Mouse (Mus musculus) ES-E14 (cell line): ENCODE measurements around the gene H1foo. TPM values are rescaled to one million over a fixed set of nuclear protein-coding genes. Genes with fewer than 3 reads are reported as not detected.

ENCODE experiments used
- DNase-seq: peaks from one replicate; pipeline ENCODE4 v3.0.0-alpha.2; 2013; ENCODE audit warnings: low read depth, low spot score
- H3K27ac ChIP-seq: 2 replicates; pipeline ENCODE4 v1.5.1; 2012; ENCODE audit warnings: low read depth, mild to moderate bottlenecking, low read length, moderate library complexity, mixed read lengths; ENCODE audit not compliant: poor library complexity, insufficient read depth, severe bottlenecking
- H3K36me3 ChIP-seq: 2 replicates; pipeline ENCODE4 v1.6.1; 2012; ENCODE audit warnings: mild to moderate bottlenecking, low read length, moderate library complexity, mixed read lengths; ENCODE audit not compliant: control insufficient read depth, poor library complexity, insufficient read depth, severe bottlenecking
- H3K4me1 ChIP-seq, 2 experiments: fragments of 150-350 bp in 1 of 2; sonication (generic) in 1 of 2; 2 replicates each; pipeline ENCODE4 v1.6.1; 2012; ENCODE audit warnings: low read length in 2 of 2, mild to moderate bottlenecking in 1 of 2, mixed read lengths in 1 of 2; ENCODE audit not compliant: control insufficient read depth in 2 of 2, insufficient read depth in 2 of 2, poor library complexity in 1 of 2
- H3K4me3 ChIP-seq, 2 experiments: fragments of 150-350 bp in 1 of 2; sonication (generic) in 1 of 2; 2 replicates each; pipeline ENCODE4 v1.5.1; 2012; ENCODE audit warnings: low read length in 2 of 2, low read depth in 1 of 2, mild to moderate bottlenecking in 1 of 2, mixed read lengths in 1 of 2; ENCODE audit not compliant: insufficient read depth in 1 of 2, poor library complexity in 1 of 2, severe bottlenecking in 1 of 2
- H3K9ac ChIP-seq: 2 replicates; pipeline ENCODE4 v1.6.1; 2012; ENCODE audit warnings: low read depth, mild to moderate bottlenecking, low read length, mixed read lengths; ENCODE audit not compliant: poor library complexity, insufficient read depth, severe bottlenecking
- H3K9me3 ChIP-seq: fragments of 150-350 bp; sonication (generic); 2 replicates; pipeline ENCODE4 v1.6.1; 2012; ENCODE audit warnings: low read depth, mild to moderate bottlenecking, low read length; ENCODE audit not compliant: control insufficient read depth, insufficient read depth
- CHD2 ChIP-seq: IDR thresholded peaks from 2 replicates; pipeline ENCODE4 v1.6.1; 2014; ENCODE audit warnings: mild to moderate bottlenecking, low read depth, low read length, inconsistent platforms
- HCFC1 ChIP-seq: IDR thresholded peaks from 2 replicates; pipeline ENCODE4 v1.6.1; 2012; ENCODE audit warnings: low read length, inconsistent platforms, borderline replicate concordance; ENCODE audit not compliant: insufficient read depth
- MAFK ChIP-seq: IDR thresholded peaks from 2 replicates; pipeline ENCODE4 v1.6.1; 2014; ENCODE audit warnings: mild to moderate bottlenecking, low read depth, low read length, inconsistent platforms; ENCODE audit not compliant: insufficient read depth
- ZC3H11A ChIP-seq: IDR thresholded peaks from 2 replicates; pipeline ENCODE4 v1.6.1; 2012; ENCODE audit warnings: low read depth, mild to moderate bottlenecking, inconsistent platforms, low read length, borderline replicate concordance
- ZNF384 ChIP-seq: IDR thresholded peaks from 2 replicates; pipeline ENCODE4 v1.6.1; 2012; ENCODE audit warnings: low read depth, low read length, inconsistent platforms
- in situ Hi-C, 2 experiments: fragments of 600-800 bp; cut with MboI; formaldehyde crosslinking; loops; one replicate each; pipeline ENCODE4 v1.15.1; 2025; ENCODE audit warnings: low sequenced_read_pairs in 2 of 2, inconsistent platforms in 1 of 2; ENCODE audit not compliant: unreplicated experiment in 2 of 2
- total RNA-seq: library from RNA; depleted of rRNA; stranded (reverse); fragments of 300-350 nt; gene quantifications from 2 replicates; pipeline ENCODE4 v1.2.3, GENCODE M21; 2012

H1foo gene
- total RNA-seq, 1 experiment: not detected

GRCm38 (mm10) chr6:115916611-115917010 is 28.1 kb upstream of the H1foo start:
- no peak overlapping the region for H3K27ac ChIP-seq
- TF ChIP-seq HCFC1 (no peak), ZC3H11A (no peak), MAFK (no peak), ZNF384 (no peak), CHD2 (no peak)
- H3K9ac ChIP-seq: no peak overlapping the region
- no peak for DNase-seq
- H3K9me3 ChIP-seq: no peaks in the 10 kb centered on the region
- H3K36me3 ChIP-seq: no peaks in the 10 kb centered on the region
- in situ Hi-C loops: no loop called here
- no peaks in the 10 kb centered on the region; a peak in 1 of 4 replicates for H3K4me1 ChIP-seq
- no peak overlapping the region for H3K4me3 ChIP-seq

- Histone ChIP-seq H3K36me3 (no peaks in the 10 kb centered on the region), H3K4me3 (no peak overlapping the region), H3K4me1 (no peaks in the 10 kb centered on the region; a peak in 1 of 4 replicates), H3K27ac (no peak overlapping the region), H3K9ac (no peak overlapping the region), H3K9me3 (no peaks in the 10 kb centered on the region)
- no peak for DNase-seq
- TF ChIP-seq HCFC1 (no peak), MAFK (no peak), ZC3H11A (no peak), CHD2 (no peak)
- in situ Hi-C loops: no loop called here
Observed at GRCm38 (mm10) chr6:115918615-115919014, 26.1 kb upstream of the H1foo start.

GRCm38 (mm10) chr6:115919876-115920275 is 24.9 kb upstream of the H1foo start:
- in situ Hi-C loops: no loop called here
- Histone ChIP-seq H3K9ac (no peak overlapping the region), H3K4me1 (no peaks in the 10 kb centered on the region; a peak in 2 of 4 replicates), H3K36me3 (no peaks in the 10 kb centered on the region), H3K27ac (no peak overlapping the region), H3K9me3 (no peaks in the 10 kb centered on the region), H3K4me3 (no peak overlapping the region)
- no peak for TF ChIP-seq MAFK
- no peak for TF ChIP-seq HCFC1
- no peak for TF ChIP-seq ZNF384
- no peak for TF ChIP-seq ZC3H11A
- TF ChIP-seq CHD2: no peak
- no peak for DNase-seq

GRCm38 (mm10) chr6:115924829-115925228 is 19.9 kb upstream of the H1foo start:
- Histone ChIP-seq H3K27ac (no peak overlapping the region), H3K9ac (no peak overlapping the region), H3K4me1 (no peaks in the 10 kb centered on the region; a peak in 1 of 4 replicates), H3K4me3 (no peak overlapping the region), H3K9me3 (no peaks in the 10 kb centered on the region), H3K36me3 (no peaks in the 10 kb centered on the region)
- TF ChIP-seq CHD2: no peak
- no peak for TF ChIP-seq ZNF384
- TF ChIP-seq MAFK: no peak
- no peak for TF ChIP-seq HCFC1
- TF ChIP-seq ZC3H11A: no peak
- in situ Hi-C loops: no loop called here
- DNase-seq: no peak

DNA sequence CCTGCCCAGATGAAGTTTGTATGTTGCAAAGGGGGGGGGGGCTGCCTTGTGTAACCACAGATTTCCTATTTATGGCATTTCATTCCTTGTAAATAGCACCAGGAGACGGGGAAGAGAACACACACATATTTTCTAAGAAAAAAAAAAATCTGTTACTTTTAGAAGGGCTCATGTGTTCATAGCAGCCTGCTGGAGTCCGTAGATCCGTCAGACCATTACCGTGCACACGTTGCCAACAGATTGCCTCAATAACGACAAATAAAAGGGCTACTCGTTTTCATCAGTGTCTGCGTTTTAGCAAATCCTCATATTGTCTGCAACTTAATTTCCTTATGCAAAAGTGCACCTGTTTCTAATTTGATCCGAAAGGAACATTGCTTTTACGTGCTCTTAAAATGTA is 18.3 kb upstream of the H1foo start:
- H3K4me1 ChIP-seq: no peaks in the 10 kb centered on the region; a peak in 1 of 4 replicates
- no peaks in the 10 kb centered on the region for H3K9me3 ChIP-seq
- no peak overlapping the region for H3K27ac ChIP-seq
- no peaks in the 10 kb centered on the region for H3K36me3 ChIP-seq
- no peak overlapping the region for H3K9ac ChIP-seq
- DNase-seq: no peak
- in situ Hi-C loops: no loop called here
- H3K4me3 ChIP-seq: no peak overlapping the region
- no peak for TF ChIP-seq ZNF384
